Mouse (Mus musculus): ENCODE measurements around the gene Asb16. TPM values are rescaled to one million over a fixed set of nuclear protein-coding genes. Genes with fewer than 3 reads are reported as not detected.
A peak's percentile ranks its signal among the peaks of the same experiment; 100 is the strongest.

The Asb16 gene
- polyA plus RNA-seq, 1 experiment from 2014 or later: 0.23 TPM

GRCm38 (mm10) chr11:102294416-102294815 lies 25.9 kb downstream of the Asb16 start:
- peaks cover 27% of the 10 kb centered on the region for H3K36me3 ChIP-seq (ENCODE audit: control insufficient read depth, insufficient read depth, low read length)
- no peak overlapping the region for H3K9ac ChIP-seq (ENCODE audit: low read depth, low read length)
- H3K9me3 ChIP-seq (replicated peaks; ENCODE audit: control insufficient read depth, low read length): no peaks in the 10 kb centered on the region
- H3K4me2 ChIP-seq: peak overlapping the region; percentile 93; the same call in 1 of the 2 replicates
- no peak for ATAC-seq (replicated peaks; ENCODE audit: insufficient number of reproducible peaks, low FRiP score, low TSS enrichment)
- H3K27me3 ChIP-seq (ENCODE audit: control insufficient read depth, insufficient read depth, low read length): no peaks in the 10 kb centered on the region
- H3K27ac ChIP-seq (ENCODE audit: low read depth, low read length): no peak overlapping the region
- H3K4me1 ChIP-seq (ENCODE audit: control insufficient read depth, insufficient read depth, low read length): peaks cover 15% of the 10 kb centered on the region
- 72% methylated on average over 5 of the region's 5 CpGs for WGBS (ENCODE audit: insufficient replicate concordance)
- peak overlapping the region; percentile 87; the same call in 1 of the 2 replicates for H3K4me3 ChIP-seq (ENCODE audit: low read depth, low read length)

DNA sequence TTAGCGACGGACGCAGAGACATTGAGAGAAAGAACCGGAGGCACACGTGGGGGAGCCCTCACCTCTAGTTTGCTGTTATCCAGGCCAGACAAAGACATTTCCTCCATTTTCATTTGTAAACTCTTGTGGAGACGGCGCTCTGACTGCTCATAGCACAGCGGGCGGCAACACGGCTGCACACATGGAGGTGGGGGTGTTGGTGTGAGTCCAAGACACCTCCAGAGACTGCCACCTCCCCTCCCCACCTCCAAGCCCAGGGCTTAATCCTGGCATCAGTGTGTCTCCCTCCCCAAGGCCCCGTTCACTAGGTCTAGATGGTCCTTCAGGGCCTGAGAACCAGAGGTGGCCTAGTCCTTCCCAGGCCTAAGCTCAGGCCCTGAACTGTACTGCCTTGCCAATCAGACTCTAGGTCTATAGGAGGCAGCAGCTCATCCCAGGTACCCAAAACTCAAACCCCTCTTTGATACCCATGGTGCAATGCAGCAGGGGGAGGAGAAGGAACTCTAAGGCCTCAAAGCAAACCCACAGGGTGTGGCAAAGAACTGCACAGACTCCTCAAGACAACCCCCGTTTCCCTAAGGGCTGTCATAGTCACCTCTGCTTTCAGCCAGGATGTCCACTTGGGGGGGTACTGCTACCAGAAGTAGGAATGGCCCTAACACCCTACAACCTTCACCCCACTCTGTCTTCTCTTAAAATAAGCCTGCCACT lies 26.5 kb downstream of the Asb16 start:
- Histone ChIP-seq H3K27me3 (ENCODE audit: control insufficient read depth, insufficient read depth, low read length) (no peaks in the 10 kb centered on the region), H3K36me3 (ENCODE audit: control insufficient read depth, insufficient read depth, low read length) (peaks cover 25% of the 10 kb centered on the region), H3K9ac (ENCODE audit: low read depth, low read length) (peak overlapping the region; percentile 93), H3K4me3 (ENCODE audit: low read depth, low read length) (peak overlapping the region; percentile 87), H3K27ac (ENCODE audit: low read depth, low read length) (peak overlapping the region; percentile 99), H3K4me2 (peak overlapping the region; percentile 93), H3K4me1 (ENCODE audit: control insufficient read depth, insufficient read depth, low read length) (peaks cover 15% of the 10 kb centered on the region), H3K9me3 (replicated peaks; ENCODE audit: control insufficient read depth, low read length) (0 out of 2 replicates have a peak, but pooled peaks cover 2% of the 10 kb centered on the region)
- ATAC-seq (replicated peaks; ENCODE audit: insufficient number of reproducible peaks, low FRiP score, low TSS enrichment): no peak
- WGBS (ENCODE audit: insufficient replicate concordance): 71% methylated on average over 12 of the region's 12 CpGs

DNA sequence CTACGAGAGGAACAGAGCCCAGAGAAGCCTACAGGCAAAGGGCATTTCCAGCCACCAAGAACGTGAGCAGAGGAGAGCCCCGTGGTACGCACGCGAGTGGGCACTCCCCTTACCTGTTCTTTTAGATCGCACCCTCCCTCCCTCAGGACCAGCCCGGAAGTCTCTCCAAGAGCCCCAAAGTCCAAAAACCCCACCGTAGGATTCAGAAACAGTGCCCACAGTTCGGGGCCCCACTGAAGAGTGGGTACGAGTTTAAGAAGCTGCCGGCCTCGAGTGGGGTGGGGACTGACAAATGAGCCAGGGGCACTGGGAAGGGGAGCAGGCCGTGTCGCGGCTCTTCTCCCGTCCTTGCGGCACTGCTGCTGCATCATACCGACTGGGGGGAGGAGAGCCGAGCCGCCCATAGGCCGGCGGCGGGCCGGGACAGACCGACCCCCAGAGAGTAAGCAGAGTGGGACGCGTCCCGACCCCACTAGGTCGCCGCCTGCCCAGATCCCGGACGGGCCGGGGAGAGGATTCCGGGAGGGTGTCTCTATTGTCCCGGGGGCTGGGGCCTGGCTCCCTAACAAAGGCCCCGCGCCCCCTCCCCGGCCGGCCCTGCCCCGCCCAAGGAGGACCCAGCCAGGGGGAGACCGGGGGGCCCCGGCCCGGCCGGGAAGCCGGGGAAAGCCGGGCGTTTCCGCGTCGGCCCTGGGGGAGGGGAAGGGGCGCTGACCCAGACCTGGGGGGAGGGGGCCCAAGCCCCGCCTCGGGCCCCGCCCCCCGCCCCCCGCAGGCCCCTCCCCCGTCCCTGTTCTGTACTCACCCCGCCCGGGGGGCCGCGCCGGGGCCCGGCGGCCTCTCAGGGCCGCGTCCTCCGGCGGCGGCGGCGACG lies 27.3 kb downstream of the Asb16 start:
- ATAC-seq (replicated peaks; ENCODE audit: insufficient number of reproducible peaks, low FRiP score, low TSS enrichment): peak; percentile 24
- H3K4me3 ChIP-seq (ENCODE audit: low read depth, low read length): peak overlapping the region; percentile 87
- 0 out of 2 replicates have a peak, but pooled peaks cover 2% of the 10 kb centered on the region for H3K9me3 ChIP-seq (replicated peaks; ENCODE audit: control insufficient read depth, low read length)
- peak overlapping the region; percentile 99 for H3K27ac ChIP-seq (ENCODE audit: low read depth, low read length)
- no peaks in the 10 kb centered on the region for H3K27me3 ChIP-seq (ENCODE audit: control insufficient read depth, insufficient read depth, low read length)
- peak overlapping the region; percentile 93 for H3K4me2 ChIP-seq
- under 1% methylated on average over 36 of the region's 73 CpGs for WGBS (ENCODE audit: insufficient replicate concordance)
- peaks cover 15% of the 10 kb centered on the region for H3K4me1 ChIP-seq (ENCODE audit: control insufficient read depth, insufficient read depth, low read length)
- peak overlapping the region; percentile 93 for H3K9ac ChIP-seq (ENCODE audit: low read depth, low read length)
- H3K36me3 ChIP-seq (ENCODE audit: control insufficient read depth, insufficient read depth, low read length): peaks cover 23% of the 10 kb centered on the region

GRCm38 (mm10) chr11:102296491-102297472 lies 28.2 kb downstream of the Asb16 start, which contains the start of gene Atxn7l3:
Atxn7l3 (minus strand) TSS chr11:102296631.
- Histone ChIP-seq H3K27me3 (ENCODE audit: control insufficient read depth, insufficient read depth, low read length) (no peaks in the 10 kb centered on the region), H3K4me1 (ENCODE audit: control insufficient read depth, insufficient read depth, low read length) (peaks cover 15% of the 10 kb centered on the region), H3K36me3 (ENCODE audit: control insufficient read depth, insufficient read depth, low read length) (peaks cover 13% of the 10 kb centered on the region), H3K27ac (ENCODE audit: low read depth, low read length) (peak within 1 kb of the TSS; percentile 99), H3K4me2 (peak within 1 kb of the TSS; percentile 93), H3K4me3 (ENCODE audit: low read depth, low read length) (peak within 1 kb of the TSS; percentile 87), H3K9ac (ENCODE audit: low read depth, low read length) (peak within 1 kb of the TSS; percentile 93), H3K9me3 (replicated peaks; ENCODE audit: control insufficient read depth, low read length) (0 out of 2 replicates have a peak, but pooled peaks cover 2% of the 10 kb centered on the region)
- under 1% methylated on average over 55 of the region's 125 CpGs for WGBS (ENCODE audit: insufficient replicate concordance)
- peak; percentile 94 for ATAC-seq (replicated peaks; ENCODE audit: insufficient number of reproducible peaks, low FRiP score, low TSS enrichment)

GRCm38 (mm10) chr11:102297577-102298556 lies 29.3 kb downstream of the Asb16 start:
- peak; percentile 5; the same call in 1 of the 2 replicates for ATAC-seq (replicated peaks; ENCODE audit: insufficient number of reproducible peaks, low FRiP score, low TSS enrichment)
- peaks cover 15% of the 10 kb centered on the region for H3K4me1 ChIP-seq (ENCODE audit: control insufficient read depth, insufficient read depth, low read length)
- WGBS (ENCODE audit: insufficient replicate concordance): 23% methylated on average over 27 of the region's 27 CpGs
- peak overlapping the region; percentile 93 for H3K4me2 ChIP-seq
- H3K9ac ChIP-seq (ENCODE audit: low read depth, low read length): peak overlapping the region; percentile 93
- peak overlapping the region; percentile 99 for H3K27ac ChIP-seq (ENCODE audit: low read depth, low read length)
- H3K36me3 ChIP-seq (ENCODE audit: control insufficient read depth, insufficient read depth, low read length): peaks cover 6% of the 10 kb centered on the region
- no peaks in the 10 kb centered on the region for H3K27me3 ChIP-seq (ENCODE audit: control insufficient read depth, insufficient read depth, low read length)
- peak overlapping the region; percentile 87 for H3K4me3 ChIP-seq (ENCODE audit: low read depth, low read length)
- 0 out of 2 replicates have a peak, but pooled peaks cover 2% of the 10 kb centered on the region for H3K9me3 ChIP-seq (replicated peaks; ENCODE audit: control insufficient read depth, low read length)

DNA sequence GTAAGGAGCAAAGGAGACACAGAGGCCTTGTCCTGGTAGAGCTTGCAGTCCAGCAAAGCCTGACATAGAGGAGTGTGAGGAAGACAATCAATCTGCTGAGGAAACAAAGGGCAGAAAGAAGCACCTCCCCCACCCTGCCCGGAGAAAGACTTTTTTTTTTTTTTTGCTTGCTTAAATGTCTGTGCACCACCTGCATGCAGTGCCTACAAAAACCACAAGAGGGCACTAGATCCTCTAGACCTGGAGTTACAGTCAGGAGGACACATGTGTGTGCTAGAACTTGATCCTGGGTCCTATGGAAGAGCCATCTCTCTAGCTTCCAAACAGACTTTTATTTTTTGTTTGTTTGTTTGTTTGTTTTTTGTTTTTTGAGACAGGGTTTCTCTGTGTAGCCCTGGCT lies 31.3 kb downstream of the Asb16 start:
- no peak for ATAC-seq (replicated peaks; ENCODE audit: insufficient number of reproducible peaks, low FRiP score, low TSS enrichment)
- 23% methylated on average over 1 of the region's 1 CpGs for WGBS (ENCODE audit: insufficient replicate concordance)
- Histone ChIP-seq H3K4me2 (no peak overlapping the region), H3K9me3 (replicated peaks; ENCODE audit: control insufficient read depth, low read length) (0 out of 2 replicates have a peak, but pooled peaks cover 2% of the 10 kb centered on the region), H3K4me3 (ENCODE audit: low read depth, low read length) (no peak overlapping the region), H3K4me1 (ENCODE audit: control insufficient read depth, insufficient read depth, low read length) (peaks cover 10% of the 10 kb centered on the region), H3K36me3 (ENCODE audit: control insufficient read depth, insufficient read depth, low read length) (no peaks in the 10 kb centered on the region), H3K9ac (ENCODE audit: low read depth, low read length) (no peak overlapping the region), H3K27me3 (ENCODE audit: control insufficient read depth, insufficient read depth, low read length) (no peaks in the 10 kb centered on the region), H3K27ac (ENCODE audit: low read depth, low read length) (no peak overlapping the region)

- Histone ChIP-seq H3K27me3 (ENCODE audit: control insufficient read depth, insufficient read depth, low read length) (no peaks in the 10 kb centered on the region), H3K36me3 (ENCODE audit: control insufficient read depth, insufficient read depth, low read length) (peaks cover 21% of the 10 kb centered on the region), H3K9me3 (replicated peaks; ENCODE audit: control insufficient read depth, low read length) (0 out of 2 replicates have a peak, but pooled peaks cover 2% of the 10 kb centered on the region), H3K27ac (ENCODE audit: low read depth, low read length) (no peak overlapping the region), H3K4me3 (ENCODE audit: low read depth, low read length) (no peak overlapping the region), H3K9ac (ENCODE audit: low read depth, low read length) (no peak overlapping the region), H3K4me2 (no peak overlapping the region), H3K4me1 (ENCODE audit: control insufficient read depth, insufficient read depth, low read length) (peaks cover 5% of the 10 kb centered on the region; the same call in 1 of the 2 replicates)
- no peak for ATAC-seq (replicated peaks; ENCODE audit: insufficient number of reproducible peaks, low FRiP score, low TSS enrichment)
- WGBS (ENCODE audit: insufficient replicate concordance): 54% methylated on average over 2 of the region's 2 CpGs
Measured at GRCm38 (mm10) chr11:102304141-102304540, 35.6 kb downstream of the Asb16 start.

Measured in heart, embryonic 11.5 days (tissue).